Mouse (Mus musculus) CH12.LX (cell line): ENCODE data around the gene Apoc4. TPM values are rescaled to one million over a fixed set of nuclear protein-coding genes. Genes with fewer than 3 reads are reported as not detected.

Source experiments
- DNase-seq: peaks from one replicate; pipeline ENCODE4 v3.0.0-alpha.2; 2013; ENCODE audit errors: extremely low read depth
- H3K27ac ChIP-seq: 2 replicates; pipeline ENCODE4 v1.5.1; 2012; ENCODE audit warnings: low read depth, mild to moderate bottlenecking, control low read depth, moderate library complexity; ENCODE audit not compliant: insufficient read depth
- H3K27me3 ChIP-seq: replicated peaks from 2 replicates; pipeline ENCODE3; 2012; ENCODE audit warnings: inconsistent platforms
- H3K36me3 ChIP-seq, 2 experiments: replicated peaks in 1 of 2; 2 replicates each; pipeline versions ENCODE3 to v1.6.1; 2012; ENCODE audit warnings: inconsistent platforms in 1 of 2, low read length in 1 of 2, mild to moderate bottlenecking in 1 of 2, mixed read lengths in 1 of 2, moderate library complexity in 1 of 2; ENCODE audit not compliant: control insufficient read depth in 1 of 2, insufficient read depth in 1 of 2
- H3K4me1 ChIP-seq, 2 experiments: 2 replicates each; pipeline ENCODE4 v1.6.1; 2012; ENCODE audit warnings: inconsistent platforms in 1 of 2, moderate library complexity in 1 of 2; ENCODE audit not compliant: insufficient read depth in 2 of 2, control insufficient read depth in 1 of 2
- H3K4me2 ChIP-seq: 2 replicates; pipeline ENCODE4 v1.6.1; 2012; ENCODE audit warnings: low read depth, mild to moderate bottlenecking, control low read depth; ENCODE audit not compliant: poor library complexity, insufficient read depth, severe bottlenecking
- H3K4me3 ChIP-seq, 3 experiments: fragments of 150-350 bp in 1 of 3; sonication (generic) in 1 of 3; replicated peaks in 1 of 3; 2 replicates each; pipeline versions ENCODE3 to v1.5.1; 2011 to 2012; ENCODE audit warnings: low read depth in 2 of 3, low read length in 2 of 3, mild to moderate bottlenecking in 2 of 3, moderate library complexity in 2 of 3, control low read depth in 1 of 3, improper control_type of control experiment in 1 of 3, inconsistent platforms in 1 of 3, mixed read lengths in 1 of 3; ENCODE audit not compliant: poor library complexity in 1 of 3
- H3K79me2 ChIP-seq: replicated peaks from 2 replicates; pipeline ENCODE4 v1.6.1; 2012; ENCODE audit warnings: mild to moderate bottlenecking, moderate library complexity; ENCODE audit not compliant: control insufficient read depth, poor library complexity, insufficient read depth, severe bottlenecking; ENCODE audit errors: extremely low read depth
- H3K9ac ChIP-seq: 2 replicates; pipeline ENCODE4 v1.6.1; 2012; ENCODE audit warnings: low read depth, mild to moderate bottlenecking, control low read depth, moderate library complexity; ENCODE audit not compliant: insufficient read depth
- H3K9me3 ChIP-seq: replicated peaks from 2 replicates; pipeline ENCODE3; 2012; ENCODE audit warnings: low read length, inconsistent platforms, mixed read lengths
- CTCF ChIP-seq, 2 experiments: IDR thresholded peaks in 1 of 2; conservative IDR thresholded peaks in 1 of 2; 2 replicates each; pipeline ENCODE4 v1.5.1; 2011 to 2012; ENCODE audit warnings: low read depth in 2 of 2, low read length in 2 of 2, improper control_type of control experiment in 1 of 2, inconsistent platforms in 1 of 2, mild to moderate bottlenecking in 1 of 2, moderate library complexity in 1 of 2
- E2F4 ChIP-seq: IDR thresholded peaks from 2 replicates; pipeline ENCODE4 v1.6.1; 2011; ENCODE audit warnings: low read depth, low read length, improper control_type of control experiment; ENCODE audit not compliant: insufficient replicate concordance
- EP300 ChIP-seq: IDR thresholded peaks from 2 replicates; pipeline ENCODE4 v1.6.1; 2011; ENCODE audit warnings: low read length, improper control_type of control experiment
- ETS1 ChIP-seq: conservative IDR thresholded peaks from 2 replicates; pipeline ENCODE4 v1.6.1; 2012; ENCODE audit warnings: low read depth, mild to moderate bottlenecking, inconsistent platforms, low read length, improper control_type of control experiment, moderate library complexity
- GABPA ChIP-seq: IDR thresholded peaks from 2 replicates; pipeline ENCODE4 v1.6.1; 2012; ENCODE audit warnings: low read depth, low read length, improper control_type of control experiment, inconsistent platforms; ENCODE audit not compliant: insufficient replicate concordance
- KAT2A ChIP-seq: IDR thresholded peaks from 2 replicates; pipeline ENCODE4 v1.6.1; 2012; ENCODE audit warnings: low read length, improper control_type of control experiment, inconsistent platforms; ENCODE audit not compliant: insufficient replicate concordance
- MAFK ChIP-seq: IDR thresholded peaks from 2 replicates; pipeline ENCODE4 v1.6.1; 2011; ENCODE audit warnings: low read length, improper control_type of control experiment; ENCODE audit not compliant: insufficient replicate concordance
- MEF2A ChIP-seq: IDR thresholded peaks from 2 replicates; pipeline ENCODE4 v1.6.1; 2014; ENCODE audit warnings: low read depth, mild to moderate bottlenecking, inconsistent platforms, low read length, improper control_type of control experiment, borderline replicate concordance
- MXI1 ChIP-seq: IDR thresholded peaks from 2 replicates; pipeline ENCODE4 v1.6.1; 2011; ENCODE audit warnings: mild to moderate bottlenecking, low read depth, low read length, improper control_type of control experiment
- MYC ChIP-seq: IDR thresholded peaks from 2 replicates; pipeline ENCODE4 v1.6.1; 2011; ENCODE audit warnings: low read depth, mild to moderate bottlenecking, improper control_type of control experiment, low read length
- NRF1 ChIP-seq: IDR thresholded peaks from 2 replicates; pipeline ENCODE4 v1.6.1; 2014; ENCODE audit warnings: low read depth, mild to moderate bottlenecking, inconsistent platforms, low read length, improper control_type of control experiment, moderate library complexity
- SIN3A ChIP-seq: IDR thresholded peaks from 2 replicates; pipeline ENCODE4 v1.6.1; 2012; ENCODE audit warnings: low read length, improper control_type of control experiment, inconsistent platforms
- UBTF ChIP-seq: IDR thresholded peaks from 2 replicates; pipeline ENCODE4 v1.6.1; 2012; ENCODE audit warnings: low read depth, mild to moderate bottlenecking, inconsistent platforms, low read length, improper control_type of control experiment, moderate library complexity
- USF2 ChIP-seq: conservative IDR thresholded peaks from 2 replicates; pipeline ENCODE4 v1.6.1; 2011; ENCODE audit warnings: low read depth, low read length, improper control_type of control experiment
- ZKSCAN1 ChIP-seq: IDR thresholded peaks from 2 replicates; pipeline ENCODE4 v1.6.1; 2012; ENCODE audit warnings: low read depth, inconsistent platforms, low read length, improper control_type of control experiment, borderline replicate concordance
- dilution Hi-C: fragments of 300-500 bp; cut with MboI; formaldehyde crosslinking; loops from 2 replicates; pipeline ENCODE4 v1.14.3; 2020; ENCODE audit warnings: low sequenced_read_pairs; ENCODE audit not compliant: extremely low pct_unique_long_range_greater_than_20kb, extremely low pct_ligation_motif_present
- in situ Hi-C: fragments of 300-500 bp; cut with MboI; formaldehyde crosslinking; loops from 3 replicates; pipeline ENCODE4 v1.14.3; 2019; ENCODE audit warnings: low sequenced_read_pairs, low pct_ligation_motif_present, low pct_unique_long_range_greater_than_20kb, mixed read lengths
- polyA plus RNA-seq: library from polyadenylated mRNA; unstranded; fragments of >175 nt; gene quantifications from 2 replicates; pipeline ENCODE4 v1.2.1, GENCODE M21; 2012; ENCODE audit warnings: low read depth; ENCODE audit not compliant: insufficient read length
- total RNA-seq, 2 experiments: library from RNA; depleted of rRNA; stranded (reverse); fragments of 300-350 nt in 1 of 2; fragments of >200 nt in 1 of 2; gene quantifications; 2 replicates each; pipeline ENCODE4 v1.2.3; 2012 to 2014

Apoc4 gene
- total and polyA plus RNA-seq, 3 experiments: not detected

GRCm38 (mm10) chr7:19719200-19719599, 37.9 kb upstream of the Apoc4 start:
- H3K4me1 ChIP-seq: peaks cover 4 to 22% of the 10 kb centered on the region in 2 experiments; a peak in 3 of 4 replicates
- H3K36me3 ChIP-seq: peaks cover 1 to 5% of the 10 kb centered on the region in 2 experiments
- peaks cover 9% of the 10 kb centered on the region for H3K9me3 ChIP-seq
- in situ Hi-C loops: no loop called here
- no peak overlapping the region for H3K27ac ChIP-seq
- no peak for DNase-seq
- H3K27me3 ChIP-seq: no peaks in the 10 kb centered on the region
- H3K4me2 ChIP-seq: no peak overlapping the region
- H3K4me3 ChIP-seq: no peak overlapping the region
- TF ChIP-seq MEF2A (no peak), UBTF (no peak), NRF1 (no peak), USF2 (no peak), EP300 (no peak), MXI1 (no peak), SIN3A (no peak), MYC (no peak), ZKSCAN1 (no peak), GABPA (no peak), E2F4 (no peak)
- H3K9ac ChIP-seq: no peak overlapping the region
- dilution Hi-C loops: no loop called here
- peaks cover 9% of the 10 kb centered on the region for H3K79me2 ChIP-seq

DNA sequence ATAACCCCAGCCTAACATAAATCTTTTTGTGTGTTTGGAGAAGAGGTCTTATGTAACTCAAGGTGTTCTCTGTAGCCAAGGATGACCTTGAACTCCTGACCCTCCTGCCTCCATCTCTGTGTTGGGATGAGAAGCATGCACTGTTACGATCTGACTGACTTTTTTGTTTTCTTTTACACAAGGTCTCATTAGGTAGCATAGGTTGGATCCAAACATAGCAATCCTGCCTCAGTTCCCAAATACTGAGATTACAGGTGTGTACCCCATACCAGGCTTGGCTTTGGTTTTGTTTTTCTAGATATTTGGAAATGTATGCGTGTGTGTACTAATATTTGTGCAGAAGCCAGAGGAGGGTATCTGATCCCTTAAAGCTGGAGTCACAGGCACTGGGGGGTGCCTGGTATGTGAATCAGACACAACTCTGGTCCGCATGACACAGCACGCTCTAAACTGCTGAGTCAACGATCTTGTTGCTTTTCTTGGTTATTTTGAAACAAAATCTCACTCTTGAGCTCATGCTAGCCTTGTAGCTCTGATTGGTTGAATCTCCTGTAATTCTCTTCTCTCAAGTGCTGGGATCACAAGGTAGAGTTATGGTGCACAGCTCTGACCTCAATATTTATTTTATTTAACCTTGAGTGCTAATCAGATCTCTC, 37.1 kb upstream of the Apoc4 start:
- Histone ChIP-seq H3K4me1 (peaks cover 4 to 30% of the 10 kb centered on the region in 2 experiments; a peak in 3 of 4 replicates), H3K27ac (no peak overlapping the region), H3K9me3 (peaks cover 9% of the 10 kb centered on the region), H3K4me3 (no peak overlapping the region), H3K79me2 (peaks cover 17% of the 10 kb centered on the region), H3K27me3 (no peaks in the 10 kb centered on the region), H3K36me3 (peaks cover 3 to 9% of the 10 kb centered on the region in 2 experiments), H3K4me2 (no peak overlapping the region), H3K9ac (no peak overlapping the region)
- no peak for DNase-seq
- in situ Hi-C loops: no loop called here
- dilution Hi-C loops: no loop called here
- TF ChIP-seq CTCF (conservative IDR thresholded peaks at IDR 0.05 in 1 of 2, IDR thresholded peaks at IDR 0.05 in 1 of 2; ENCODE audit: low read depth in 2 of 2, low read length in 2 of 2) (no peak), KAT2A (no peak), ETS1 (no peak), MAFK (peak; percentile 63; the same call in 1 of the 2 replicates)
